Mouse (Mus musculus) spleen, postnatal 4 days (tissue): ENCODE data around the gene Ercc6.

Experiments
- DNase-seq, 2 experiments: peaks; one replicate each; pipeline ENCODE4 v3.0.0; 2022; ENCODE audit warnings: low spot score in 2 of 2

Gene Ercc6

DNA sequence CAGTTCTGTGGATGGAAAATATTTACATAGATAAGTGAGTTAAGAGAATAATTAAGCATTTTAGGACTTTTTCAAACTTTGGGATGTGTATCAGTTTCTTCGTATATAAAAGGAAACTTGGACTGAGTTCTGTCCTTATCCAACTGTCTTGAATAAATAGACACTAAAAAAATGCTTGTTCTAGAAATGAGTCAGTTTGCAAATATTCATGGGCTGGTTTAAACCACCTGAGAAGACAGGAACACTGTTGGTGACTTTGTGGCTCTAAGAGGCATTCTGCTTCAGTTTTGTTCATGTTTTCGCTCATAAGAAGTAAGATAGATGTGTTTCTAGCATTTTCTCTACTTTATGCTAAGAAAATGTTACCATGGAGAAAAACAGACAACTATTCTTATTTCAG is 5.2 kb downstream of the Ercc6 start:
- DNase-seq = no peak

DNA sequence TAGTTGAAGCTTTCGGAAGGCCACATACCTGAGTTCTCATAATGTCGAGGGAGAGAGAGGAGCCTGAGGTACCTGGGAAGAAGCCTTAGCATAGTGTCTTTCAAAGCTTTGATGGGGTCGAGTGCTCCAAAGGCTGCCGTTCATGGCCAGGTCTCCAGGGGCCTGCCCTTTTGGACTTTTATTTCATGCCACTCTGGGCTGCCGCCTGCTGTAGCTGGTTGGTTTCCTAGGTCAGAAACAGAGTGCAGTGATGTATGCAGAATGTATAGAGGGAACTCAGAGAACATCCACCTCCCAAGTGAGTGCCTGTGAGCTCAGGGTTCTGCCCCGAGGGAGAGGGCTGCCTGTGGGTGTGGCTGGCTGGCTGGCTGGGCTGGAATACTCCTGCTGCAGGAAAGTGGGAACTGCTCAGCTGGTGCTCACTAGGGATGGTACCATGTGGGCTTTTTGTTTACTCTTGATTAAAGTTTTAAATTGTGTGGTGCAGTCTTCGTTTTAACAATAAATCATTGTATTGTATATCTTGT is 7.1 kb downstream of the Ercc6 start:
- DNase-seq = no peak

DNA sequence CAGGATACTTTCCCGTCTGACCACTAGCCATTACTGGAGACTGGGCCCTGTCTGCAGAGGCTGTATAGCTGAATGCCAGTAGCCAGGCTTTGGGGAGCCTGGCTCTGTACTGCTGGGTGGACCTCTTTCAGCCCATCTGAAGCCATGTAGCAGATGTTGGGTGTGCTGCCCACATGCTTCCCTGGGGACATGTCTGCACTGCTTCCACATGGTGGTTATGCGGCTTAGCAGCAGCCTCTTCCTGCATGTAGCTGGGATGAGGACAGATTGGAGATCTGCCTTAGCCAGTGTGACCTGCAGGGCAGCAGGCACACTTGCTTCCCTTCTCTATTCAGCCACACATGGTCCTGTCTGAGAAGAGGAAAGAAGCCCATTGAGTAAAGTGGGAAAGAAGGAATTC is 9.0 kb downstream of the Ercc6 start:
- no peak for DNase-seq

DNA sequence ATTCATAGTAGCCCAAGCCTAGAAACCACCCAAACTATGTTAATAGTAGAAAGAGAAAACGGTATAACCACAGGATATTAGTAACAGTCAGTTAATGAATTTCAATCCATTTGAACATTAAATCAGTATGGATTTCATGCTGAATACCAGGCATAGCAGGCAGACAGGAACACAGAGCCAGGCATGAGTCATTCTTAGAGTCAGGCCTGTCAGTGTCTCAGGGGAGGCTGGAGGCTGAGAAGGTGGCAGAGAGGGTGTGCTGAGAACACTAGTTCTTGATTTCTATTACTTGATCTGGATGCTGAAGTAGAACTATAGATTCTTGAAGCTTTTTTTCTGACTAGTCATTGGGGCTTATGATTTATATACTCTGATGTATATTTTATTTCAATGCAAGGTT is 10.8 kb downstream of the Ercc6 start:
- no peak for DNase-seq

DNA sequence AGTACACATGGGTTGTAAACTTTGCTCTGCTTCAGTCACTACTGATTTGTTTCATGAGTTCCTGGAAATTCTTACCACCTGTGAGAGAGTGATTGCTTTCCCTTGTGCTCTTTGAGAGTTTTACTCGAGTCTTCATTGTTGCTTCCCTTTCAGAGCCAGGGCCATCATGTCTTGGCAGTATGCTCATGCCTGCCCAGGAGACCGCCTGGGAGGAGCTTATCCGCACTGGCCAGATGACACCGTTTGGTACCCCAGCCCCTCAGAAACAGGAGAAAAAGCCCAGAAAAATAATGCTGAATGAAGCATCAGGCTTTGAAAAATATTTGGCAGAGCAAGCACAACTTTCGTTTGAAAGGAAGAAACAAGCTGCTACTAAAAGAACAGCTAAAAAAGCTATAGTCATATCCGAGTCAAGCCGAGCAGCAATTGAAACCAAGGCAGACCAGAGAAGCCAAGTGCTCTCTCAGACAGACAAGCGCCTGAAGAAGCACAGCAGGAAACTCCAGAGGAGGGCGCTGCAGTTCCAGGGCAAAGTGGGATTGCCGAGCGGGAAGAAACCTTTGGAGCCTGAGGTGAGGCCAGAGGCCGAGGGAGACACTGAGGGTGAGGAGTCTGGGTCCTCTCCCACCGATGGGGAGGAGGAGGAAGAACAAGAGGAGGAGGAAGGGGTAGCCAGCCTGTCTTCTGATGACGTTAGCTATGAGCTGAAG is 12.8 kb downstream of the Ercc6 start:
- DNase-seq = no peak

DNA sequence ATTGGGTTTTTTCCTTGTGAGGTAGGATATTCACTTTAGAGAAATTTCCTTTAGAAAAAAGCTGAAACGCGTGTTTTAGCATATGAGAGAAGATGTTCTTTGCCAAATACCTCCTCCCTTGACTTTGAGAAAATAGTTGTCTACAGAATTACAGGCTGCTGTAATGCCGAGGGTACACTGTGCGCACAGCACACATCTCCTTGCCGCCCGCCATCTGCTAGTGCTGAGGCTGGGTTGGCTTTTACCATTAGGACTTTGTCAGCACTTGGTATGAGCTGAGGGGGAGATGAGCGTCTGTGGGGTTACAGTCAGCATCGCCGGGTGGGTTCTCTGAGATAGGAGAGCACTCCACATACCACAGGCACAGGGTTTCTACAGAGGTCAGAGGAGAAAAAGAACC is 13.9 kb downstream of the Ercc6 start:
- DNase-seq = no peak

DNA sequence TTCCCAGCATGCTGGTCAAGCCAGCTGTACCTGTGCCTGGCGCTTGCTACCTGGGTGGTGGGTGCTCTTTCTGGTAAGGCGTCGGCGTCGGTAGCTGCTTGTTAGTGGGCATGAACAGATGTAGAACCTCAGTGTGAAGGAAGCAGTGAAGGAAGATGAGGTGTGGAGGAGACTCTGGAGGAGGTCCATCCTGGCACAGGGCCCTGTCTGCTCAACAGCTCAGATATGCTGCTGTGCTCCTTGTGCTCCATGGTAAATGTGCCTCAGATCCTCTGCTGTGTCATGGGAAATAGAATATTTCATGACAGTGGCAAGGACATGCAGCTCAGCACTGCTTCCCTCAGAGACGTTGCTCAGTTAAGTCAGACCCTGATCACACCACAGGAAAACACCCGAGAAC is 15.7 kb downstream of the Ercc6 start:
- DNase-seq = no peak

DNA sequence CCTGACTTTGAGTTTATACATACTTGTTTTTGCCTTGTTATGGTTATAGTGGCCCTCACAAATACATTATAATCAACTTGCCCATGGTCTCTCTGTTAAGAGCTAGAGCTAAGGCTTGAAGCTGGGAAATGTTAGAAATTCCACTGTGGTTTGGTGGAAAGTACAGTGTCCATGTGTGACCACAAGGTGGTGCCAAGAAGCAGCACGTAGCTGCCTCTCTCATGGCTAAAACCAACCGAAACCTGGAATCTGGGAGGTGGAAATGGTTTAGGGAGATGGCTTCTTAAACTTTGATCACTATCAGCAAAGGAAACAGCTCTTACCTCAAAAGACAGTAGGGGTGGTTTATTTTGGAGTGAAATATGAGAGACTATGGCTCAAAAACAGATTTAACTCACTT is 17.6 kb downstream of the Ercc6 start:
- no peak for DNase-seq

DNA sequence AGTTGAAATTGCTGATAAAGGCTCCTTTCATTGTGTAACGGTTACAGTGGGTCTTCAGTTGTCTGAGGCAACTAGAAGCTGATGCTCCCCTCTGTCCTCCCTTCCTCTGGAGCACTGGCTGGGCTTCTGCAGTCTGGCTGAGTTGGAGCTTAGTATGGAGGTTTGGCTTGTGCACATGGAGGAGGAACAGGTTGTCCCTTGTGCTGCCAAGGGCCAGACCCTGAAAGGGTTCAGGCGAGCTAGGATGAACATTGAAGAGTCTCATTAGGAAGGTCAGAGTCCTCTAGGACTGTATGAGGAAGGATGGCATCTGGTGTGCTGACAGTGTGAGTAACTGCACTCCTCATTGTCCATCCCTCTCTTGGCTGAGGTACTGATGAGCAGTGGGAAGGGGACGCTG is 18.1 kb downstream of the Ercc6 start:
- DNase-seq = no peak

DNA sequence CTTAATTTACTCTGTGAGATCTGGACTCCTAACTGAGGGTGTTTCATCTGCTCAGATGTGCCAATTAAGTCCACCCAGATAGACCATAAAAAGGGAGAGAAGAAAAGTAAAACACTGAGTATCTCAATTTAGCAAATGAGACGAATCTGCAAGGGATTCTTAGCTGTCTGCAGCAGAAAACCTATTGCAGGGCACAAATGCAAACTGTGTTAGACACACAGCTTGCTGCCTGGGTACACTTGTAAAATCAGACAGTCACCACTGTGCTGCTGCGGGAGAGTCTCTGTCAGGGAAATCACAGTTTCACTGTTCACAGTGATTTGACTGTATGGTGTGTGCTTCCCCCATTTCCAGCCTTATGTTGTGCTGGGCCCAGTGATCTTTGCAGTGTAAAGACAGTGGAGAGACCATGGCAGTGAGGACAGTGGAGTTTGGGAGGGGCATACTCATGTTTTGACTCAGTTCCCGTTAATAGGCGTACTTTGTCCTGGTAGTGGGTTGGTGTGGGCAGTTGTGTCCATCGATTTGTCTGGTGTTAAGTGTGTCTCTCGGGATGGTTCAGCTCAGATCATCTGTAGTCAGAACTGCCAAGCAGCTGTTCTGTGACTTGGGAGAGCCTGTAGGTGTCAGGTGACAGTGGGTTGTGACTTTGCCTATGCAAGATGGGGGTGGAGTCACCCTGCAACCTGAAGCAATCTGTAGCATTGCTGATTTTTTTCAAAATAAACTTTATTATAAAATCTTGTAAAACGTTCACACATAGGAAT is 19.2 kb downstream of the Ercc6 start:
- DNase-seq = no peak

DNA sequence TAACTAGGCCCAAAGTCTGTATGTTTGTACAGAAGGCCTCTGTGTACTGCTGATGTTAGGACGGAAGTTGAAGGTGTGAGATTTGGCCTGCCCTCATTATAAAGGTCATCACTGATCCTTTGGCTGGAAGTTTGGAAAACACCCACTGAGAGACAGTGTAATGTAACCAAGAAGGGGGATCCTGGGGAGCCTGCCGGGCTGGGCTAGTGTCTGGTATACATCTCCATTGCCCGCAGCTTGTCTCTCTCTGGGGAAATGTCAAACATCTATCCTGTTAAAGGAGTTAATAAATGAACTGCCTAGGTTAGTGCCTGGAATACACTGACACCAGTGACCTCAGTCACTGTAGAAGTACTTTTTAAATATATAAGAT is 19.8 kb downstream of the Ercc6 start:
- no peak for DNase-seq

DNA sequence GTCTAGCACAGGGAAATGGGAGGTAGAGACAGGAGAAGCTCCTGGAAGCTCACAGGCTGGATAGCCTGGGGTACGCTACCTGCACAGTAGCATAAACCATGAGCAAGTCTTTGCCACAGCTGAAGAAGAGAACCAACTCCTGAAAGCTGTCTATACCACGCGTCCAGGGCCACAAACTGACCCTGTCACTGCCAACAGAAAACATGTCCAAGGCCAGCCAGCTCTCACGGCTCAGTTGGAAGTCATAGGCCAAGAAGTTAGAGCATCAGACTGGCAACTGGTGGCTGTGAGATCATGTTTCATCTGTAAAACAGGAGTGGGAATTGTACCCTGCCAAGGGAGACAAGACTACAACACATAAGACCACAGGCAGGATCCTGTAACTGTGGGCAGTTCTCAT is 20.3 kb downstream of the Ercc6 start:
- DNase-seq = no peak

DNA sequence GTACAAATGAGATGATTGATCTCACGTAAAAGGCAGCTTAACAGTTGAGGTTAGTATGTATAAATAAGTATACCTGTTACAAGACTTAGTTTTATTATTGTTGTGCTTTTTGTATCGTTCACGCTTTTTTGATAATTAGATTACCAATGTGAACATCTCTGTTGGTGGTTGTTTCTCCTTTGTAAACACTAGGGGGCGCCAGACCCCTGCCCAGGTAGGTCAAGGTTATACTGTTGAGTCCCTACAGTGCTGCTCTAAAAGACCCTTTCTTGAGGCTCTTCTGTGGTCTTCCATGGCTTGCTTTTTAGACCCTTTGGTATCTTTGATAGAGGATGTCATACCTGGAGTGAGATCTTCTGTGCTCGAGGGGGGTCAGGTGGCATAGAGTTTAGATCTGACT is 20.8 kb downstream of the Ercc6 start:
- no peak for DNase-seq

DNA sequence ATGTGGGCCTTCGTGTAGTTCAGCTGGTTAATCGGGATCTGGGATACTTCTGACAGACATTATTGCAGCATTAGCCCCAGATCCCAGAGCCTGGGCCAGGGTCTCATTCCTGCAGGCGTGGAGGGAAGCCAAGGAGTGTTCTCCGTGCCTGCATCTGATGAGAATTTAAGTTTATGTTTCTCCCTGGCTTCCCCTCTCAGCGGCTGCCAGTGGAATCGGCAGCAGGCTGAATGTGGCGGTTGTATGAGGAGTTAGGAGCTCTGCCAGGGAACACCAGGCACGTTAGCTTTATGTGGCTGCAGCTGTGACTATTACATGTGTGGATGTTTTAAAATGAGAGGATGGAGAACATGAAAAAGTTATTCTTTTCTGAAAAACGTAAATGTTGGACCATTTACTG is 23.4 kb downstream of the Ercc6 start:
- DNase-seq = no peak

DNA sequence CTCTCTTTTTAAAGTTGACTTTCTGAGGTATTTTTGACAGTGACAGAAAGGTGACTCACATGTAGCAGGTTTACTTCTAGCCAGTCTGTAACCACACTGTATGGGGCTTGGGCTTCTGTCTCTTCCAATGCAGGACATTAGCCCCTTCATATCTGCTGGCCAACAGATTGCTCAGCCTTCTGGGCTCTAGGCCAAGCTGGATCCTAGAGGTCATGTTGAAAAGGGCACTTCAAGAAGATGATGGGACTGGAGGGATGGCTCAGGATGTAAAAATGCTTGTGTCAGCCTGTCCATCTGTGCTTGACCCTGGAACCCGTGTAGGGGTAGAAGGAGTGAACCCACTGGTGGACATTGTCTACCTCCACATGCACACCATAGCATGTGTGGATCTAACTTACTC is 24.8 kb downstream of the Ercc6 start:
- DNase-seq = no peak

DNA sequence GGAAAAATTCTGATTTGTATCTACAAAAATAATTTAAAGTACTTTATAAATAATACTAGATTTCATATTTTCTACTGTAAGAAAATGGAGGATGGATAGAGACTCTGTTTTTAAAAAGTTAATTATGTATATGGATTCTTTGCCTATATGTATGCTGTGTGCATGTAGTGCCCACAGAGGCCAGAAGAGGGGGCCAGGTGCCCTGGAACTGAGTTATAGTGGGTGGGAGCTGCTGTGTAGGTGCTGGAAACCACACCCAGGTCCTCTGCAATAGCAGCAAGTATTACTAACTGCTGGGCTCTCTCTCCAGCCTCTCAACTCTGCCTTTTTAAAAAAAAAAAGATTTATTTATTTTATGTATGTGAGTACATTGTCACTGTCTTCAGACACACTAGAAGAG is 29.8 kb downstream of the Ercc6 start:
- no peak for DNase-seq

DNA sequence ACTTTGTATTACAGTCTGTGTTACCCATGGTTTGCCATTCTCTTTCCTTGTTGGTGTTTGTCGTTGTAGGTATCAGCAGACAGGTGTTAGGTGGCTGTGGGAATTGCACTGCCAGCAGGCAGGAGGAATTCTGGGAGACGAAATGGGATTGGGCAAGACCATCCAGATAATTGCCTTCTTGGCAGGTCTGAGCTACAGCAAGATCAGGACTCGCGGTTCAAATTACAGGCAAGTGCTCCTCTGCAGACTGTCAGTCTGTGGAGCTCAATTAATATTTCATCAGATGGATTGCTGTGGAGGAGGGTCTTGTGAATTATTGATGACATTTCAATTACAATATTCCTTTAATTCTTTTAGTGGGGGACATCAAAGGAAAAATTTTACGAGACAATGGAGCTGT is 33.4 kb downstream of the Ercc6 start:
- DNase-seq = no peak

DNA sequence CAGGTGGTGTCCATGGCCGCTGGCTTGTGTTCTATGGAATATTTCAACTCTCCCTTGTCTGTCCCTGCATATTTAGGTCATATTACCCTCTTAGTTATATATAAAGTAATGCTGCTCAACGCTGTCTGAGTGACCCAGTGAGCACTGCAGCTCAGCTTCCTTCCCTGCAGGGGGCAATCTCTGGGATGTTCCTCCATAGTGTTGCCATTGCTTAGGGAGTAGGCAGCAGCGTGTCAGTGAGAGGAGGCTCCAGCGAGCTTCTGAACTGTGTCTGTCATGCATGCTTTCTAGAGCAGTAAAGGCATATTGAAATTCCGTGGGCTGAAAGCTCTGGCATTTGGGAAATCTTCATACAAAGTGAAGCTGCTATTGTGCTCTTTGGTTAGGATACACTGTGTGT is 38.5 kb downstream of the Ercc6 start:
- DNase-seq = no peak

DNA sequence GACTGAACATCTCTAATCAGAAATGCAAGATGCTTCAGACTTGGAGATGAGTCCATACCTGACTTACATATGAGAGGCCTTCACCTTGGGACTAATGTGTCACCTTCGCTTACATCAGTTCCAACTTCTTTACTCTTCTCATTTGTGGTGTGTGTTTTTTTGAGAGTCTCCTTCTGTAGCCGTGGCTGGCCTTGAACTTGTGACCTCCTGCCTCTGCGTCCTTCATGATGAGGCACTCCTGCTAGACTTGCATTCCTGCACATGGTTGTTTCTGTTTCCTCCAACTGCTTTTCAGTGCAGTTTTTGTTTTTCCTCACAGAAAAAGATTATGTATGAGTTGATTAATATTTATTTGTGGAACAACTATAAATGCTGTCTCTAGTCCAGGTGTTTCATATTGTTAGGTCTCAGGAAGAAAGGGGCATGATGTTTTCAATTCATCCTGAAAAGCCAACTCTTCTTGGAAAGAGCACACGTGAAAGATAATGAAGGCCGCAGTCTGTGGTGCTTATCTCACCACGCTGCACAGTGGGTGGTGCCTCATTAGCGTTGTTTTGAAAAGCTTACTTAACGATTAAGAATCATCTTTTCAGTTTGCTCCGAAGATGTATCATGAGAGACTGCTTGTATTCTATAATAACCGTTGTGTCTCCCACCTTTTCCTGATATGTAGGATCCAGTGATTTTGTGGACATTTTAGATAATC is 40.0 kb downstream of the Ercc6 start:
- no peak for DNase-seq

DNA sequence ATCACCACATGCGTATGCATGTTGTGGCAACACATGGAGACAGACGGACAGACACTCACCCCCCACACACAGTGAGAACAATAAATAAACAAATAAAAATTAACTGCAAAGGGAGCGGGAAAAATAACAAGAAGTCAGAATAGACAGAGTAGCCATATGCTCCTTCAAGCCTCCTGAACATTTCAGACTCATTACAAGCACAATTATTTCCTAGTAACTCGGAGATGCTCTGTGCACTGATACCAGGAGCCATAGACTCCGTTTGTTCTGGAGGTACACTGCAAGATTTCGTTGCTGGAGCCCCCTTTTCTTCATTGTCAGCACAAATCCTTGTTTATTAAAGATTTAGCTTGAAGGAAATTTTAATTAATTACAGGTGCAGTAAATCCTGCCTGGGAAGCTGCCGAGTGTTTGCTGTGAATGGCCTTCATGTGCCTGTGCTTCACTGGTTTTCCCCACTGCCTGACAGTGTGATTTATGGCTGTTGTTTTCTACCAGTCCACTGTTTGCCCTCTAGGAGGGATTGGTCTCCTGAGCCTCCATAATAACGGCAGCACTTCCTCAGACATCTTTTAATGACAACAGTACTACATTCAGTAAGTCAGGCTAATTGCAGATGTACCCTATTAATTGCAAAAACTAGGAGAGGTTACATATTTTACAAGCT is 41.7 kb downstream of the Ercc6 start:
- DNase-seq = no peak

DNA sequence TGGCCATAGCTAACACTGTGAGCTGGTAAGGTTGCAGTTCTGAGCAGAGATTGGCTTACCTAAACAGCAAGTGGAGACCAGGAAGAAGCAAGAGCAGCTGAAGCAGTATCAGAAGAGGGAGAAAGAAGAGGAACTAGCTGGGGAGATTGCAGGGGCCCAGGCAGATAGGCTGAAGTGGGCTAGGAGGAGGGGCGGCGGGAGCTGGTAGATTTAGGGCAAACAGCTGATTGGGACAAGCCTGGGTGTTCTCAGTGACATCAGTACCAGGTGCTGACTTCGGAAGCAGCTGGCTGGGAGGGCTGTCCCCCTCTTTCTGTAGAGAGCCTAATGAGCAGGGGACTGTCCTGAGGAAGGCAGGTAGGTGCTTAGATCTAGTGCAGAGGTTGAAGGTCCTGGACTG is 48.1 kb downstream of the Ercc6 start:
- no peak for DNase-seq

DNA sequence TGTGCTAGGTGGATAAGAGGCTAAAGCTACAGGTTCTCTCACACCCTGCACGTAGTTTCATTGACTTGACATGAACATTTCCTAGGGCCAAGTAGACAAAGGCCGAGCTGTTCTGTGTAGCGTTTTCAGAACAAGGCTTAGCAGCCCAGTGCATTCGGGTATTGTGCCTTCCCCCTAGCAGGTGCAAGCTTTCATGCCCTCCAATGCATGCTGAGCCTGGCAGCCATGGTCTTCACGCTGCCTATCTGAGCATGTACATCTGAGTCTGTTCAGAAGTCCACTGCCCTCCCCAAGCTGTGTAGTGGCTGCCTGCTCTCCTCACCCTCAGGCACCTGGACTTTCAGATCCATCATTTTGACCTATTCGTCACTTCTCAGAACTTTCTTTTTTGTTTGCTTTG is 50.3 kb downstream of the Ercc6 start:
- DNase-seq = no peak
